Mouse (Mus musculus): ENCODE measurements around the gene Prss23.

Prss23 gene

GRCm38 (mm10) chr7:89526731-89527429 lies at the start of gene Prss23:
Gene Prss23, minus strand, starts transcription at chr7:89527187.
- DNase-seq (ENCODE audit: low read depth) = no peak

- DNase-seq (ENCODE audit: low read depth) = no peak
These were observed 49.1 kb upstream of the Prss23 start for GRCm38 (mm10) chr7:89576127-89576526.

- DNase-seq (ENCODE audit: low read depth) = no peak
These were observed 37.6 kb upstream of the Prss23 start for GRCm38 (mm10) chr7:89564569-89564968.

GRCm38 (mm10) chr7:89563501-89563900 lies 36.5 kb upstream of the Prss23 start:
- DNase-seq (ENCODE audit: low read depth) = no peak

- DNase-seq (ENCODE audit: low read depth) = no peak
These were observed 35.2 kb upstream of the Prss23 start for GRCm38 (mm10) chr7:89562140-89562539.

GRCm38 (mm10) chr7:89560939-89561338 lies 34.0 kb upstream of the Prss23 start:
- no peak for DNase-seq (ENCODE audit: low read depth)

GRCm38 (mm10) chr7:89559633-89560032 lies 32.6 kb upstream of the Prss23 start:
- no peak for DNase-seq (ENCODE audit: low read depth)

- no peak for DNase-seq (ENCODE audit: low read depth)
These were observed 32.1 kb upstream of the Prss23 start for GRCm38 (mm10) chr7:89559105-89559504.

- DNase-seq (ENCODE audit: low read depth) = no peak
These were observed 31.6 kb upstream of the Prss23 start for GRCm38 (mm10) chr7:89558446-89559039.

GRCm38 (mm10) chr7:89557056-89557455 lies 30.1 kb upstream of the Prss23 start:
- DNase-seq (ENCODE audit: low read depth) = no peak

GRCm38 (mm10) chr7:89556652-89557051 lies 29.7 kb upstream of the Prss23 start:
- no peak for DNase-seq (ENCODE audit: low read depth)

- no peak for DNase-seq (ENCODE audit: low read depth)
These were observed 28.2 kb upstream of the Prss23 start for GRCm38 (mm10) chr7:89555170-89555569.

- no peak for DNase-seq (ENCODE audit: low read depth)
These were observed 27.1 kb upstream of the Prss23 start for GRCm38 (mm10) chr7:89554068-89554467.

GRCm38 (mm10) chr7:89540976-89541375 lies 14.0 kb upstream of the Prss23 start:
- DNase-seq (ENCODE audit: low read depth) = no peak

- DNase-seq (ENCODE audit: low read depth) = no peak
These were observed 12.4 kb upstream of the Prss23 start for GRCm38 (mm10) chr7:89539391-89539790.

GRCm38 (mm10) chr7:89527430-89527856 lies 456 bp upstream of the Prss23 start:
- no peak for DNase-seq (ENCODE audit: low read depth)

GRCm38 (mm10) chr7:89523816-89524215 lies 3.2 kb downstream of the Prss23 start:
- no peak for DNase-seq (ENCODE audit: low read depth)

- DNase-seq (ENCODE audit: low read depth) = no peak
These were observed 4.8 kb downstream of the Prss23 start for GRCm38 (mm10) chr7:89522170-89522569.

GRCm38 (mm10) chr7:89517460-89518390 lies 9.3 kb downstream of the Prss23 start:
- DNase-seq (ENCODE audit: low read depth) = no peak

GRCm38 (mm10) chr7:89516551-89517459 lies 10.2 kb downstream of the Prss23 start:
- DNase-seq (ENCODE audit: low read depth) = no peak

GRCm38 (mm10) chr7:89511921-89512514 lies 15.0 kb downstream of the Prss23 start:
- no peak for DNase-seq (ENCODE audit: low read depth)
